Mouse (Mus musculus): ENCODE data around the gene Tpd52l2. TPM values are rescaled to one million over a fixed set of nuclear protein-coding genes. Genes with fewer than 3 reads are reported as not detected.

Tpd52l2 gene
- total RNA-seq (2021), result 109 and 114 TPM in 2 replicates
- long read RNA-seq, experiment 1, transcript Tpd52l2-204 (6 exons, 3,475 nt), result minor isoform, 10 of 164 reads
- long read RNA-seq, experiment 1, transcript Tpd52l2-201 (7 exons, 2,950 nt), result major isoform, 96 of 164 reads
- long read RNA-seq, experiment 1, transcript Tpd52l2-208 (8 exons, 3,603 nt), result minor isoform, 28 of 164 reads
- long read RNA-seq, experiment 1, partial matches to known transcripts, result 14 of 164 reads
- long read RNA-seq, experiment 1, other reads (novel, unspliced or antisense), result 12 of 164 reads
- long read RNA-seq, experiment 2, transcript Tpd52l2-201 (7 exons, 2,950 nt), result major isoform, 90 of 148 reads
- long read RNA-seq, experiment 2, transcript Tpd52l2-208 (8 exons, 3,603 nt), result minor isoform, 21 of 148 reads
- long read RNA-seq, experiment 2, transcript Tpd52l2-204 (6 exons, 3,475 nt), result minor isoform, 14 of 148 reads
- long read RNA-seq, experiment 2, partial matches to known transcripts, result 2 of 148 reads
- long read RNA-seq, experiment 2, other reads (novel, unspliced or antisense), result 14 of 148 reads

- DNase-seq, result peak; percentile 95
These were observed at the start of gene Tpd52l2 for GRCm38 (mm10) chr2:181496831-181497547. Gene Tpd52l2 (plus strand): TSS chr2:181497142.

DNA sequence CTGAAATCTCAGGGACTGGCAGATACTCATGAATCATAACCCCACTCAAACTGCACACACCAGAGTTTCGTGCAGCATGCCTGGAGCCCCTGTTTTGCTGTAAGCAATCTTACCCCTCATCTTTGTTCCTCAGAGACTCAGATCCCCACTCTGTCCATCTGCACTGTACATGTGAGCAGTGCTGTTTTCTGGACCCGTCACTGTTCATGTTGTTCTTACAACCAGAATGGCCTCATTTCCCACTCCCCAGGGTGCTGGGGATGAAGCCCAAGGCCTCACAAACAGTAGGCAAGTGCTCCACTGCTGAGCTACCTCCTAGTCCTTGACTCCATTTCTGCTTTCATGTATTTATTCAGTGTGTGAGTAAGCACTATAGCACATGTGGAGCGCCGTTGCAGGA lies 44.8 kb upstream of the Tpd52l2 start:
- DNase-seq, result no peak

GRCm38 (mm10) chr2:181453274-181453673 lies 43.7 kb upstream of the Tpd52l2 start:
- no peak for DNase-seq

GRCm38 (mm10) chr2:181455899-181456298 lies 41.0 kb upstream of the Tpd52l2 start:
- peak; percentile 18 for DNase-seq

GRCm38 (mm10) chr2:181457831-181458230 lies 39.1 kb upstream of the Tpd52l2 start:
- peak; percentile 61 for DNase-seq

DNA sequence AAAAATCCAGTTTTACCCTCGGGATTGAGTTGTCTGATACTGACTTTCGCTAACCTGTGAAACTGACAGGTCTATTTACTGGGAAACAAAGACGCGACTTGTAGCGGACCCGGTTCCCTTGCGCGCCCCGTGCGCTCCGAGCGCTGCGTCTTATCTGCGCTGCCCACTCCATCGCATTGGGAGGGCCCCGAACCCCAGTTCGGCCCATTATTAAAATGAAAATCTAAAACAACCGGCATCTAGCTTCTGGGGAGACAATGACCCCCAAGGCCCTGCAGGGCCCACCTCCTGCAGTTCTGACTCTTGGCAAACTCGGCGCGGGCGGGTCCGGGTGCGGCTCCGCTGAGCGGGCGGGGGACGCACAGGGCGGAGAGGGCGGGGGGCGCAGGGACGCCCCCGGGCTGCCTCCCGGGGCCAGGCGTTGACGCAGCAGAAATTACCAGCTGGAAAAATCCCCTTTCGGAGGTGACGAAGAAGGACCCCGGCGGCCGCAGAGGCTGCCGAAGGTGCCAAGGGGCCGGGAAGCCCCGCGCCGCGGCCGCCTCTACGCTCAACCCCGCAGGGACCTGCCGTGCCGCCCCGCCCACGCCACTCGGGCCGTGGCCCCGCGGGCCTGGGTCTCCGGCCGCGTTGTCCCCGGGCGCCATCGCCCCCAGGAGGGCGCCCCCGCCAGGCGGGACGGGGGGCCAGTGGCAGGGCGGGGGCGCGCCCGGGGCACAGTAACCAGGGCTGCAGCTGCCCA lies 38.4 kb upstream of the Tpd52l2 start:
- DNase-seq, result peak; percentile 69

DNA sequence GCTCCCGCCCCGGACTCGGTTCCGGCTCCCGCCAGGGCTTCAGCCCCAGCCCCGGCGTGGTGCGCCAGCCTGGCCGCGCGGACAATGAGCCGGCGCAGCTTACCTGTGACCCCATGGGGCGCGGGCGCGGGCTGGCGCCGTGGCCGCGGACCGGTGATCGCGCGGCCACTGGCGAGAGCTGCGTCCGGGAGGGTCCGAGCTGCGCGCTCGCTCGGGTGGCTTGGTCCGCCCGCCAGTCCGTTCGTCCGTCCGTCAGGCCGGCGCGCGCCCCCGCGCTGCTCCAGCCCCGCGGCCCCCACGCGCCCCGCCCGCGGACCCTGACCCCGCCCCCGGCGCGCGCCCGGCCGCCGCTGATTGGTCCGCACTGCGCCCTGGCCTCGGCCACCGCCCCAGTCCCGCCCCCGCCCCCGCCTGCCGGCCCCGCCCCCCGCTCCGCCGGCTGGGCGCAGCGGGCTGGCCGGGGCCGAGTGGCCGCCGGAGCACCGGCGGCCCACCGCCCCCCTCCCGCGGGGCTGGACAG lies 37.7 kb upstream of the Tpd52l2 start, which contains the start of gene Zbtb46:
TSS of gene Zbtb46 (minus strand) at position 274 of the 520 bp plus-strand sequence.
- peak; percentile 96 for DNase-seq

GRCm38 (mm10) chr2:181459673-181460621 lies 37.0 kb upstream of the Tpd52l2 start:
- DNase-seq, result peak; percentile 85

DNA sequence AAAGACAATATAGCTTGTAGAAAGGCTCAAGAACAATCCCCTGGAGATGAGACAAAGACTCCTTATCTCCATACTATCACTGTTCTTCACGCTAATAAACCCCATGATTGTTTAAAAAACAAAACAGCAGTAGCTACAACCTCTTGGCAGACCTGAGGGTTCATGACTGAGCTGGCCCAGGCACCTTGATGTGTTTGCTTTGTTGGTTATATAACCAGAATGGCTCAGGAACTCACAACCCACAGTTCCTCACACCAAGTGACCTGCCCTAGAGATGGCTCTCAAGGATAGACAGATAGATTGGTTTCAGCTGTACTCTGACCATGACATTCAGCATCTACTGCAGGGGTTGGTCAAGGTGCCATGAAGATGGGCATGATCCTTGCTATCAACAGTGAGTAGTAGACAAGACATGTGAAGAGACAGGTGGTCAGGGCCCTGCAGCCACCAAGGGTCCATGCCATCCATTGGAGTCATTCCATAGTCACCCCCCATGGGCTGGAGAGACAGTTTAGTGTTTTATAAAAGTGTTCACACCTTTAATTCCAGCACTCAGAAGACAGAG lies 35.3 kb upstream of the Tpd52l2 start:
- DNase-seq, result no peak

DNA sequence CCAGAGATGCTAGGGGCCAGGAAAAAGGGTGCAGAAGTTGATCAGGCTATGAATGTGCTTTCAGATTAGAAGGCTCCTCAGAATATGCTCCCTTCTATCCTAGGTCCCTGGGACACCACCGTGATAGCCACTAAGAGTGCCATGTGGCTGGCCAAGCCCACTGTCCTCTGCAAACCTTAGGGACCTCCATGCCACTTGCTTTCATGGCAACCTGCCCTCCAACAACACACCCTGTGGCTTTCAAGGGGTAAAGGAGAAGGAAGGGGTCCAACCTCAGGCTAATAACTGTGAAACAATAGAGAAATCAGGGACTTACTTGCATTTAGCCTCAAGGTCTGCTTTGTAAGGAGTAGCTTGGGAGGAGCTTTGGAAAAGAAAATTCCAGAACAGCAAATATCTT lies 34.3 kb upstream of the Tpd52l2 start:
- no peak for DNase-seq

GRCm38 (mm10) chr2:181463008-181463738 lies 33.8 kb upstream of the Tpd52l2 start:
- peak; percentile 88 for DNase-seq

DNA sequence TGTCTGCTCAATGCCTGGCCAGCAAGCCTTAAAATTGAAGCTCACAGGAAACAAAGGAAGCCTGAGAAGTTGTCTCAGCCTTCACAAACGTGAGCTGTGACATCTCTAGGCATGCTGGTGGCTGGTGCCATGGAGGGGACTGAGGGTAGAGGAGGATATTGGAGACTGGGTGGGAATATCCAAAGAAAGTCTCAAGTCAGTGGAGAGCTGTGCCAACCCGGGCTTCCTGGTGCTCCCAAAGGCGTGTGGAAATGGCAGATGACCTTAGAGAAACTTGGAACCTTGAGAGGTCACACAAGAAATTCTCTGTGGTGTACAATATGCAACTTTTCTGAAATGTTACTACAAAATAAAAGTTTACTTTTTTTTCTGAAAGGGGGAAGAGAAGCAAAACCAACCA lies 31.5 kb upstream of the Tpd52l2 start:
- DNase-seq, result peak; percentile 53

DNA sequence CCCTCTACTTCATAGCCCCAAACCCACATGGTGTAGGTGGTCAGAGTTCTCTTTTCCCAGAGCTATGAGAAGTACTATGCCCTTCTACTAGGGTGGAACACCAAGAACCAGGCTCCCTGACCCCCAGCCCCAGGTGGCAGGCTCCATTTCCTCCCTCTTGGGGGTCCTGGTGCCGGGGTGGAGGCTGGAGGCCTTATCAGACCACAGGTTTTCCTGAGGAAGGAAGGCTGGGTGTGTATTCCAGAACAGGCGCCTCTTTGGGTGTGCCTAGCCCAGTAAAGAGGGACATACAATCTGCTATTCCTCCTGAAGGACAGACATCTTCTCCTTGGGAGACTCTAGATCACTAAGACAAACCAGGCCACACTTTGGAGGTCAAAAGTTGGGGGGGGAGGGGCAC lies 26.7 kb upstream of the Tpd52l2 start:
- no peak for DNase-seq

- DNase-seq, result peak; percentile 72
These were observed 25.7 kb upstream of the Tpd52l2 start for GRCm38 (mm10) chr2:181471246-181471645.

DNA sequence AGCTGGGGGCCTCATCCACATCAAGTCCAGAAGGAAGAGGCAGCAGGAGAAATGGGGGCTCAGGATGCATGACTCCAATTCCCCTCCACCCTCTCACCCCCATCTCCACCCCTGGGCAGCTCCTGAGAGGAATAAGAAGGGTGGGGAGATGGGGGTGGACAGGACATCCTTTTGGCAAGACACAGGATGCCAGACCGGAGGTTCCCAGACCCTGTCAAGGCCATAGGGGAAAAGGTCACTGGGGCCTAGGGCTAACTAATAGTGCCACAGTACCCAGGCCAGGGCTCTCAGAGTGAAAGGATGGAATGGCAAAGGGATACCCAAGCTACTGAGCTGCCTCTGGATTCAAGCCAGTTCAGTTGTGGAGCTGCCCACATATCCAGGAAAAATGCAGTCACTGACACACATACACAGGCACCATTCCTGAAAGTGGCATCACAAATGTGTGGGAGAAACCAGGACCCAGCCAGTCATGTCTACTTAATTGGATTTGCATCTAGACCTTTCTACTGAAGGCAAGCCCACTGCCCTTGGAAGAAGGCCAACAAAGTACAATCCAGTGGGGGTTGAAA lies 24.6 kb upstream of the Tpd52l2 start:
- DNase-seq, result peak; percentile 46

DNA sequence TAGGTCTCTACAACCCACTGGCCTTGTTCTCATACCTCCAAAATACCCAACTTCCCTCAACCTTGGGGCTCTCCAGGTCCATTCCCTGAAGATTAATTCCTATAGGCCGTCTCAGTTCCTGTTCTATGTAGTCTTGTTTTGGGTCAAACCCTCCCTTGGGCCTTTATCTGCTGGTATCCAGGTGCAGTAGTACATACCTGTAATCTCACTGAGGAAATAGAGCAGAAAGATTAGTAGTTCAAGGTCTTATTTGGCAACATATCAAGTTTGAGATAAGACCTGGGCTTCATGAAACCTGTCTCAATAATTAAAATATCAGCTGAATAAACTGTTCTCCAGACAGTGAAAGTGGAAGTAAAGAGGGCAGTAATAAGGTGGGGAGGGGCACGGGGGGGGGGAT lies 13.8 kb upstream of the Tpd52l2 start:
- DNase-seq, result no peak

GRCm38 (mm10) chr2:181483562-181484318 lies 13.2 kb upstream of the Tpd52l2 start:
- DNase-seq, result peak; percentile 63

GRCm38 (mm10) chr2:181484456-181485233 lies 12.3 kb upstream of the Tpd52l2 start:
- DNase-seq, result peak; percentile 68
